Mouse (Mus musculus) cortical plate, adult 2 months (tissue): ENCODE results near the gene Spred2.
A peak's percentile ranks its signal among the peaks of the same experiment; 100 is the strongest.

Experiments used
- CTCF ChIP-seq: fragments of 200-500 bp; IDR thresholded peaks from 2 replicates; pipeline ENCODE4 v1.5.1; 2011; ENCODE audit warnings: mild to moderate bottlenecking, control low read depth, low read length; ENCODE audit not compliant: insufficient read depth; ENCODE audit errors: extremely low read depth
- POLR2A ChIP-seq: fragments of 200-500 bp; IDR thresholded peaks from 2 replicates; pipeline ENCODE4 v1.6.1; 2011; ENCODE audit warnings: mild to moderate bottlenecking, low read length, control low read depth; ENCODE audit not compliant: insufficient read depth; ENCODE audit errors: extremely low read depth

DNA sequence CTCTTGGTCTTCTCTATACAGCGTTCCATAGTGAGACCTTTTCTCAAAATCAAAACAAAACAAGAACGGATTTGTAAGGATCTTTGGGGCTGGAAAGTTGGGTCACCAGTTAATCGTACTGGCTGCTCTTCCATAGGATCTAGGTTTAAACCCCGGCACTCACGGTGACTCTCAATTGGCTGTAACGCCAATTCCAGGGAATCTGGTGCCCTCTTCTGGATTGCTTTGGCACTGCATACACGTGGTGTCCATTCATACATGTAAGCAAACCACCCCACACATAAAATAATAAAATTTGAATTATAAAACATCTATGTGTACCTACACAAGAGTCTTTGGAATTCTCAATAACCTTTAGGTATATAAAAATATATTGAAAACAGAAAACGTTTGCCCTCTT lies 107.4 kb downstream of the Spred2 start:
- TF ChIP-seq CTCF (peak; percentile 60), POLR2A (no peak)
